Mouse (Mus musculus) C2C12 (cell line): Measurements from ENCODE around the gene Ndufa4l2. TPM values are rescaled to one million over a fixed set of nuclear protein-coding genes. Genes with fewer than 3 reads are reported as not detected.

Experiments
- H3K27me3 ChIP-seq: one replicate; pipeline ENCODE4 v1.6.1; 2011; ENCODE audit not compliant: control insufficient read depth, insufficient read depth, insufficient read length
- H3K36me3 ChIP-seq: one replicate; pipeline ENCODE4 v1.6.1; 2011; ENCODE audit not compliant: control insufficient read depth, insufficient read depth
- H3K4me3 ChIP-seq: one replicate; pipeline ENCODE4 v1.5.1; 2011; ENCODE audit warnings: mild to moderate bottlenecking, control low read depth; ENCODE audit not compliant: poor library complexity, insufficient read depth, severe bottlenecking
- H3K79me2 ChIP-seq: one replicate; pipeline ENCODE4 v1.6.1; 2011; ENCODE audit not compliant: control insufficient read depth, insufficient read depth
- H3K79me3 ChIP-seq: one replicate; pipeline ENCODE4 v1.6.1; 2011; ENCODE audit warnings: low read depth, control low read depth
- H3ac ChIP-seq: one replicate; pipeline ENCODE3; 2011; ENCODE audit warnings: low read depth; ENCODE audit not compliant: control insufficient read depth, insufficient read length
- CEBPB ChIP-seq: IDR thresholded peaks from one replicate; pipeline ENCODE4 v1.6.1; 2011; ENCODE audit warnings: low read depth, mild to moderate bottlenecking, control low read depth, moderate library complexity
- CTCF ChIP-seq: IDR thresholded peaks from one replicate; pipeline ENCODE4 v1.5.1; 2011; ENCODE audit not compliant: control insufficient read depth, insufficient read depth, insufficient read length
- FOSL1 ChIP-seq: IDR thresholded peaks from one replicate; pipeline ENCODE4 v1.8.0; 2011; ENCODE audit warnings: mild to moderate bottlenecking, low read length; ENCODE audit not compliant: poor library complexity, insufficient read depth, severe bottlenecking
- MAX ChIP-seq: IDR thresholded peaks from one replicate; pipeline ENCODE4 v1.6.1; 2011; ENCODE audit warnings: mild to moderate bottlenecking, control low read depth
- MYOD1 ChIP-seq: IDR thresholded peaks from one replicate; pipeline ENCODE4 v1.6.1; 2011; ENCODE audit warnings: low read depth; ENCODE audit not compliant: control insufficient read depth, insufficient read length
- MYOG ChIP-seq: IDR thresholded peaks from one replicate; pipeline ENCODE4 v1.6.1; 2011; ENCODE audit not compliant: control insufficient read depth, insufficient read length; ENCODE audit errors: extremely low read depth
- USF1 ChIP-seq: IDR thresholded peaks from one replicate; pipeline ENCODE4 v1.6.1; 2011; ENCODE audit warnings: low read depth, mild to moderate bottlenecking, control low read depth, moderate library complexity
- long read RNA-seq, 2 experiments: library from polyadenylated mRNA; unstranded; transcript quantifications; one replicate each; pipeline ENCODE4 v2.0.0; 2019 to 2020
- polyA plus RNA-seq: library from polyadenylated mRNA; unstranded; fragments of >200 nt; fragmentation: generic; extraction: Trizol; gene quantifications from one replicate; pipeline ENCODE4 v1.2.1, GENCODE M21; 2012; ENCODE audit warnings: missing spikeins

Gene Ndufa4l2
- polyA plus RNA-seq, result 0.42 TPM
- long read RNA-seq, experiment 1, result 0 reads
- long read RNA-seq, experiment 2, result 0 reads

GRCm38 (mm10) chr10:127514764-127515163 lies at the start of gene Ndufa4l2:
Gene Ndufa4l2 (plus strand): TSS chr10:127514967.
- no peak for TF ChIP-seq MYOD1
- no peak for TF ChIP-seq CTCF
- no peak for TF ChIP-seq CEBPB
- no peak for TF ChIP-seq USF1
- no peak for TF ChIP-seq MAX
- no peak for TF ChIP-seq FOSL1
- no peak for TF ChIP-seq MYOG
- Histone ChIP-seq H3K4me3 (no peak within 1 kb of the TSS), H3K36me3 (peaks cover 28% of the 10 kb centered on the region), H3K27me3 (no peaks in the 10 kb centered on the region), H3ac (no peak within 1 kb of the TSS), H3K79me2 (peaks cover 7% of the 10 kb centered on the region), H3K79me3 (no peaks in the 10 kb centered on the region)

- no peaks in the 10 kb centered on the region for H3K79me3 ChIP-seq
- no peak overlapping the region for H3K4me3 ChIP-seq
- H3K27me3 ChIP-seq, result no peaks in the 10 kb centered on the region
- peaks cover 24% of the 10 kb centered on the region for H3K36me3 ChIP-seq
- TF ChIP-seq MYOG (no peak), MYOD1 (no peak)
- H3ac ChIP-seq, result no peak overlapping the region
- H3K79me2 ChIP-seq, result no peaks in the 10 kb centered on the region
These were observed 43.3 kb upstream of the Ndufa4l2 start for GRCm38 (mm10) chr10:127471281-127471988.

- no peaks in the 10 kb centered on the region for H3K79me2 ChIP-seq
- H3K79me3 ChIP-seq, result no peaks in the 10 kb centered on the region
- H3K27me3 ChIP-seq, result no peaks in the 10 kb centered on the region
- TF ChIP-seq MAX (no peak), USF1 (no peak), MYOG (no peak), FOSL1 (no peak), CTCF (no peak), CEBPB (no peak), MYOD1 (no peak)
- peaks cover 22% of the 10 kb centered on the region for H3K36me3 ChIP-seq
- H3ac ChIP-seq, result no peak overlapping the region
- no peak overlapping the region for H3K4me3 ChIP-seq
These were observed 42.0 kb upstream of the Ndufa4l2 start for GRCm38 (mm10) chr10:127472722-127473121.

GRCm38 (mm10) chr10:127475175-127475574 lies 39.6 kb upstream of the Ndufa4l2 start:
- Histone ChIP-seq H3K4me3 (no peak overlapping the region), H3K79me3 (no peaks in the 10 kb centered on the region), H3K27me3 (no peaks in the 10 kb centered on the region), H3K36me3 (peaks cover 22% of the 10 kb centered on the region), H3ac (no peak overlapping the region), H3K79me2 (no peaks in the 10 kb centered on the region)
- TF ChIP-seq CEBPB (no peak), CTCF (no peak), FOSL1 (no peak), MAX (no peak), USF1 (no peak), MYOG (no peak), MYOD1 (no peak)

- TF ChIP-seq CEBPB (no peak), MAX (no peak), FOSL1 (no peak), MYOD1 (no peak), CTCF (no peak), USF1 (no peak), MYOG (no peak)
- Histone ChIP-seq H3K79me3 (no peaks in the 10 kb centered on the region), H3K4me3 (no peak overlapping the region), H3K27me3 (no peaks in the 10 kb centered on the region), H3ac (no peak overlapping the region), H3K79me2 (no peaks in the 10 kb centered on the region), H3K36me3 (peaks cover 22% of the 10 kb centered on the region)
These were observed 38.2 kb upstream of the Ndufa4l2 start for GRCm38 (mm10) chr10:127476541-127476940.
